Mouse (Mus musculus) telencephalon, adult 2 months (tissue): Measurements from ENCODE around the gene Gm9008.
"Not testable (repeated sequence)": the region's sequence is repeated elsewhere in the genome, so short reads cannot be mapped to it uniquely, and the experiment has no call there.

ENCODE experiments used
- DNase-seq: peaks from one replicate; pipeline ENCODE4 v3.0.0-alpha.2; 2011; ENCODE audit warnings: low read depth, low spot score

Gene Gm9008

GRCm38 (mm10) chr6:76497054-76497835 lies at the start of gene Gm9008:
TSS of gene Gm9008 (minus strand) at chr6:76497784.
- not testable (repeated sequence) for DNase-seq

DNA sequence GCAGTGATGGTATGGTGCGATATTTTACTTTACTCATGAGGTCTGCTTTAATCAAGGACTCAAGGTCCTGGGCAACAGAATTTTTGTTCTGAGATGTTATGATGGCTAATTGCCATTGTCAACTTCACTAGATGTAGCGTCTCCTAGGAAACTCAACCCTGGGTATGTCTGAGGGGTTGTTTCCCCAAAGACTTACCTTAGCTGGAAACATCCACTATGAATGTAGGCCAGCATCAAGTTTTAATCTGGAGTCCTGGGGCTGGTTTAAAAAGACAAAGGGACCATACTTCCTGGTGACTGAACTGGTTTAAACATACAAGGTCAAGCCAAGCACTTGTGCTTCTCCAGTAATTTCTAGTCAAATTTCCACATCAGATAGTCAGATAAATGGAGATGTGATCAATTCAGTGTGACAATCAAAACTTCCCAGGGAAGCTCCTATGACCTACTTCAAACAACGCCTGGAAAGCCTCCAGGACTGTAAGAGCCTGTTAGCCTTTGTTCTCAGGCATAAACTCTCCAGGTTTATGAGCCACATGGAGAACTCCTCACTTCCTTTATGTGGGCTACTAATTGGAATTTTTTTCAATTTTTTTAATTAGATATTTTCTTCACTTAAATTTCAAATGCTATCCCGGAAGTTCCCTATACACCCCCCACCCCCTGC lies 24.5 kb upstream of the Gm9008 start:
- no peak for DNase-seq

GRCm38 (mm10) chr6:76510200-76510599 lies 12.6 kb upstream of the Gm9008 start:
- no peak for DNase-seq

GRCm38 (mm10) chr6:76496335-76496734 lies 1.2 kb downstream of the Gm9008 start:
- DNase-seq: not testable (repeated sequence)

GRCm38 (mm10) chr6:76468194-76468593 lies 29.4 kb downstream of the Gm9008 start:
- peak; percentile 15 for DNase-seq
